ENCODE assay signal across 20 mouse cellular contexts in genomic region chr4:118410871-118411270, GRCm38 (mm10). TPM values are rescaled to one million over a fixed set of nuclear protein-coding genes. Genes with fewer than 3 reads are reported as not detected.
DNase-seq lines count a peak whose midpoint lies in the region; ATAC-seq and TF ChIP-seq lines count a peak whose summit lies in the region.
"Had no signal": no experiment of that assay in that cellular context is flagged by ENCODE, and none has a peak within 500 bp of the region (broad histone marks: within the 10 kb centered on the region; RNA-seq: fewer than 3 reads in every experiment).

No protein-coding gene starts in this region.

- WGBS in liver, adult 2 months, result 22% methylated on average over 5 of the region's 5 CpGs
- 87% methylated on average over 5 of the region's 5 CpGs for WGBS in liver, postnatal 0 days (ENCODE audit: insufficient replicate concordance)
- 81% methylated on average over 5 of the region's 5 CpGs for WGBS in bone marrow, adult 2 months
- WGBS in liver, embryonic 12.5 days (ENCODE audit: insufficient replicate concordance), result 87% methylated on average over 5 of the region's 5 CpGs
- 83% methylated on average over 5 of the region's 5 CpGs for WGBS in stomach, postnatal 0 days
- WGBS in lung, postnatal 0 days, result 80% methylated on average over 5 of the region's 5 CpGs

- no peak for TF ChIP-seq POLR2A in liver, adult 2 months (IDR thresholded peaks at IDR 0.05; ENCODE audit: extremely low read depth, insufficient read depth, low read length)
- TF ChIP-seq POLR2A in bone marrow, adult 2 months (IDR thresholded peaks at IDR 0.05; ENCODE audit: borderline replicate concordance, control insufficient read depth, low read depth, low read length), result no peak

- H3K79me2 ChIP-seq in liver, adult 2 months (ENCODE audit: control insufficient read depth, insufficient read depth, low read length), result peaks cover 14% of the 10 kb centered on the region; the same call in 1 of the 2 replicates

- H3K4me2 ChIP-seq in liver, postnatal 0 days (ENCODE audit: low read depth, low read length), result no peak overlapping the region
- H3K4me2 ChIP-seq in liver, embryonic 12.5 days, result no peak overlapping the region; the same call in 1 of the 2 replicates
- no peak overlapping the region for H3K4me2 ChIP-seq in stomach, postnatal 0 days (replicated peaks; ENCODE audit: low read depth)
- H3K4me2 ChIP-seq in lung, postnatal 0 days (replicated peaks; ENCODE audit: low read depth, low read length), result no peak overlapping the region

- H3K27me3 ChIP-seq in liver, adult 2 months (ENCODE audit: control insufficient read depth, insufficient read depth, low read length), result no peaks in the 10 kb centered on the region
- no peaks in the 10 kb centered on the region for H3K27me3 ChIP-seq in liver, postnatal 0 days (ENCODE audit: insufficient read depth, low read length)
- H3K27me3 ChIP-seq in liver, embryonic 12.5 days (replicated peaks), result no peaks in the 10 kb centered on the region
- H3K27me3 ChIP-seq in stomach, postnatal 0 days (ENCODE audit: control insufficient read depth, insufficient read depth, low read length), result no peaks in the 10 kb centered on the region
- no peaks in the 10 kb centered on the region for H3K27me3 ChIP-seq in lung, postnatal 0 days (replicated peaks; ENCODE audit: insufficient read depth, low read length)
- H3K27me3 ChIP-seq: embryonic facial prominence, embryonic 13.5 days; forebrain, embryonic 15.5 days; heart, embryonic 12.5 days had no signal

- peak; percentile 85 for DNase-seq in liver, adult 2 months (ENCODE audit: extremely low read depth, low read depth, low spot score)
- no peak for DNase-seq in liver, postnatal 0 days
- no peak for DNase-seq in stomach, postnatal 0 days (ENCODE audit: low spot score)
- no peak for DNase-seq in lung, postnatal 0 days (ENCODE audit: low spot score)
- DNase-seq in urinary bladder, postnatal 14 days (ENCODE audit: low spot score), result no peak
- DNase-seq: adrenal gland, adult 2 months; adrenal gland, postnatal 36 days; cerebellum, adult 18-20 months; cerebellum, adult 9-11 months; cerebellum, postnatal 36 days had no signal

- no peak for TF ChIP-seq CTCF in liver, adult 2 months (IDR thresholded peaks at IDR 0.05; ENCODE audit: low read depth, low read length)
- TF ChIP-seq CTCF in liver, postnatal 0 days (IDR thresholded peaks at IDR 0.05; ENCODE audit: low read depth), result no peak
- no peak for TF ChIP-seq CTCF in bone marrow, adult 2 months (IDR thresholded peaks at IDR 0.05; ENCODE audit: control insufficient read depth, insufficient read depth, low read length)
- TF ChIP-seq CTCF in stomach, postnatal 0 days (IDR thresholded peaks at IDR 0.05; ENCODE audit: low read depth), result no peak
- TF ChIP-seq CTCF in lung, postnatal 0 days (IDR thresholded peaks at IDR 0.05), result no peak

- H3K27ac ChIP-seq in liver, adult 2 months (replicated peaks; ENCODE audit: insufficient read depth, low read depth, low read length), result 0 out of 2 replicates have a peak overlapping the region, but pooled peaks have one; percentile 16
- no peak overlapping the region for H3K27ac ChIP-seq in liver, postnatal 0 days (ENCODE audit: low read depth)
- H3K27ac ChIP-seq in bone marrow, adult 2 months (ENCODE audit: control insufficient read depth, insufficient read depth, low read depth, low read length, poor library complexity), result peak overlapping the region; percentile 48; the same call in 1 of the 2 replicates
- no peak overlapping the region; the same call in 1 of the 2 replicates for H3K27ac ChIP-seq in liver, embryonic 12.5 days
- H3K27ac ChIP-seq in stomach, postnatal 0 days (replicated peaks), result no peak overlapping the region
- no peak overlapping the region for H3K27ac ChIP-seq in lung, postnatal 0 days (ENCODE audit: low read length)
- H3K27ac ChIP-seq: embryonic facial prominence, embryonic 13.5 days; forebrain, embryonic 15.5 days; hindbrain, embryonic 10.5 days; hindbrain, embryonic 14.5 days had no signal

- no peak for TF ChIP-seq EP300 in liver, postnatal 0 days (IDR thresholded peaks at IDR 0.05; ENCODE audit: low read depth)
- TF ChIP-seq EP300 in stomach, postnatal 0 days (optimal IDR thresholded peaks at IDR 0.05), result peak; percentile 40
- no peak for TF ChIP-seq EP300 in lung, postnatal 0 days (IDR thresholded peaks at IDR 0.05)

- no peaks in the 10 kb centered on the region for H3K9me3 ChIP-seq in liver, postnatal 0 days (ENCODE audit: low read length)
- H3K9me3 ChIP-seq in liver, embryonic 12.5 days (replicated peaks), result no peaks in the 10 kb centered on the region
- no peaks in the 10 kb centered on the region for H3K9me3 ChIP-seq in stomach, postnatal 0 days (ENCODE audit: control insufficient read depth, low read length)
- no peaks in the 10 kb centered on the region for H3K9me3 ChIP-seq in lung, postnatal 0 days (ENCODE audit: low read length)
- H3K9me3 ChIP-seq: embryonic facial prominence, embryonic 13.5 days; forebrain, embryonic 15.5 days; heart, embryonic 12.5 days; hindbrain, embryonic 10.5 days had no signal

- H3K36me3 ChIP-seq in liver, adult 2 months (ENCODE audit: control insufficient read depth, insufficient read depth, low read length), result peaks cover 27% of the 10 kb centered on the region
- H3K36me3 ChIP-seq in liver, postnatal 0 days (replicated peaks; ENCODE audit: insufficient read depth, low read length), result peaks cover 45% of the 10 kb centered on the region
- peaks cover 59% of the 10 kb centered on the region for H3K36me3 ChIP-seq in liver, embryonic 12.5 days
- H3K36me3 ChIP-seq in stomach, postnatal 0 days (ENCODE audit: control insufficient read depth, insufficient read depth, low read length), result peaks cover 21% of the 10 kb centered on the region
- H3K36me3 ChIP-seq in lung, postnatal 0 days (ENCODE audit: insufficient read depth, low read length), result peaks cover 33% of the 10 kb centered on the region

- no peak overlapping the region for H3K4me3 ChIP-seq in liver, adult 2 months (ENCODE audit: insufficient read depth, low read depth, low read length)
- no peak overlapping the region for H3K4me3 ChIP-seq in liver, postnatal 0 days (ENCODE audit: low read depth, low read length)
- H3K4me3 ChIP-seq in bone marrow, adult 2 months (replicated peaks; ENCODE audit: control insufficient read depth, low read depth, low read length), result peak overlapping the region; percentile 10
- peak overlapping the region; percentile 93; the same call in 1 of the 2 replicates for H3K4me3 ChIP-seq in liver, embryonic 12.5 days
- H3K4me3 ChIP-seq in stomach, postnatal 0 days (ENCODE audit: low read depth, low read length), result no peak overlapping the region
- no peak overlapping the region for H3K4me3 ChIP-seq in lung, postnatal 0 days (ENCODE audit: low read depth, low read length)

- H3K9ac ChIP-seq in liver, adult 2 months (ENCODE audit: low read depth, low read length), result no peak overlapping the region
- H3K9ac ChIP-seq in liver, postnatal 0 days (replicated peaks), result no peak overlapping the region
- no peak overlapping the region for H3K9ac ChIP-seq in liver, embryonic 12.5 days
- H3K9ac ChIP-seq in stomach, postnatal 0 days (ENCODE audit: low read length), result no peak overlapping the region
- no peak overlapping the region for H3K9ac ChIP-seq in lung, postnatal 0 days (replicated peaks; ENCODE audit: low read depth)
- H3K9ac ChIP-seq: hindbrain, embryonic 14.5 days had no signal

- H3K4me1 ChIP-seq in liver, adult 2 months (ENCODE audit: control insufficient read depth, insufficient read depth, low read length), result peaks cover 12% of the 10 kb centered on the region
- peaks cover 9% of the 10 kb centered on the region; the same call in 1 of the 2 replicates for H3K4me1 ChIP-seq in liver, postnatal 0 days (ENCODE audit: insufficient read depth)
- peaks cover 5% of the 10 kb centered on the region; the same call in 1 of the 2 replicates for H3K4me1 ChIP-seq in bone marrow, adult 2 months (ENCODE audit: control insufficient read depth, insufficient read depth, low read length)
- peaks cover 30% of the 10 kb centered on the region for H3K4me1 ChIP-seq in liver, embryonic 12.5 days
- no peaks in the 10 kb centered on the region for H3K4me1 ChIP-seq in stomach, postnatal 0 days (replicated peaks; ENCODE audit: control insufficient read depth, insufficient read depth)
- H3K4me1 ChIP-seq in lung, postnatal 0 days (ENCODE audit: insufficient read depth, low read depth, low read length), result peaks cover 10% of the 10 kb centered on the region; the same call in 1 of the 2 replicates

- ATAC-seq in liver, postnatal 0 days, result no peak
- no peak for ATAC-seq in liver, embryonic 12.5 days
- no peak for ATAC-seq in stomach, postnatal 0 days (ENCODE audit: low FRiP score, low TSS enrichment)
- no peak for ATAC-seq in lung, postnatal 0 days
- ATAC-seq: activated CD4-positive, CD25-positive, alpha-beta regulatory T cell, adult 4 months; forebrain, embryonic 15.5 days had no signal

RNA-seq across cellular contexts. Expression of gene Med8, which starts 1.7 kb away (rescaled TPM):
- total RNA-seq in liver, adult 2 months (2014; rRNA removed), result 37.0 and 40.3 TPM in 2 replicates
- polyA plus RNA-seq in liver, adult 2 months (2012; rRNA removed), result 25.5 and 31.3 TPM in 2 replicates
- polyA plus RNA-seq in liver, postnatal 0 days (2015; fragmentation: Nextera tagmentation; extraction: Ambion mirVana), result 55.2 and 59.7 TPM in 2 replicates
- 45.2 and 67.4 TPM in 2 replicates for polyA plus RNA-seq in bone marrow, adult 2 months (2011; ENCODE audit: insufficient read depth, insufficient read length, low replicate concordance, missing spikeins)
- polyA plus RNA-seq in liver, embryonic 12.5 days (2016; fragmentation: Nextera tagmentation; extraction: Ambion mirVana), result 105 and 109 TPM in 2 replicates
- polyA plus RNA-seq in stomach, postnatal 0 days (2015; fragmentation: Nextera tagmentation; extraction: Ambion mirVana), result 86.7 and 87.3 TPM in 2 replicates
- 90.5 and 95.8 TPM in 2 replicates for polyA plus RNA-seq in lung, postnatal 0 days (2015; fragmentation: Nextera tagmentation; extraction: Ambion mirVana)

RNA-seq across cellular contexts. Expression of gene Szt2, which starts 1.8 kb away (rescaled TPM):
- 3.0 and 5.2 TPM in 2 replicates for total RNA-seq in liver, adult 2 months (2014; rRNA removed)
- polyA plus RNA-seq in liver, adult 2 months (2012; rRNA removed), result 8.8 and 11.9 TPM in 2 replicates
- polyA plus RNA-seq in liver, postnatal 0 days (2015; fragmentation: Nextera tagmentation; extraction: Ambion mirVana), result 1.2 and 1.9 TPM in 2 replicates
- polyA plus RNA-seq in bone marrow, adult 2 months (2011; ENCODE audit: insufficient read depth, insufficient read length, low replicate concordance, missing spikeins), result 17.0 and 34.6 TPM in 2 replicates
- 4.8 and 4.9 TPM in 2 replicates for polyA plus RNA-seq in liver, embryonic 12.5 days (2016; fragmentation: Nextera tagmentation; extraction: Ambion mirVana)
- polyA plus RNA-seq in stomach, postnatal 0 days (2015; fragmentation: Nextera tagmentation; extraction: Ambion mirVana), result 2.1 and 2.4 TPM in 2 replicates
- 6.1 TPM in 2 replicates for polyA plus RNA-seq in lung, postnatal 0 days (2015; fragmentation: Nextera tagmentation; extraction: Ambion mirVana)

RNA-seq across cellular contexts. Expression of gene Elovl1, which starts 17.0 kb away (rescaled TPM):
- total RNA-seq in liver, adult 2 months (2014; rRNA removed), result 16.9 and 23.1 TPM in 2 replicates
- 132 and 135 TPM in 2 replicates for polyA plus RNA-seq in liver, adult 2 months (2012; rRNA removed)
- 48.4 and 51.5 TPM in 2 replicates for polyA plus RNA-seq in liver, postnatal 0 days (2015; fragmentation: Nextera tagmentation; extraction: Ambion mirVana)
- 36.1 and 99.5 TPM in 2 replicates for polyA plus RNA-seq in bone marrow, adult 2 months (2011; ENCODE audit: insufficient read depth, insufficient read length, low replicate concordance, missing spikeins)
- 117 and 127 TPM in 2 replicates for polyA plus RNA-seq in liver, embryonic 12.5 days (2016; fragmentation: Nextera tagmentation; extraction: Ambion mirVana)
- polyA plus RNA-seq in stomach, postnatal 0 days (2015; fragmentation: Nextera tagmentation; extraction: Ambion mirVana), result 366 and 374 TPM in 2 replicates
- 351 and 356 TPM in 2 replicates for polyA plus RNA-seq in lung, postnatal 0 days (2015; fragmentation: Nextera tagmentation; extraction: Ambion mirVana)

RNA-seq across cellular contexts. Expression of gene Cdc20, which starts 26.3 kb away (rescaled TPM):
- 0.46 and 5.4 TPM in 2 replicates for total RNA-seq in liver, adult 2 months (2014; rRNA removed)
- 0.59 and 0.93 TPM in 2 replicates for polyA plus RNA-seq in liver, adult 2 months (2012; rRNA removed)
- polyA plus RNA-seq in liver, postnatal 0 days (2015; fragmentation: Nextera tagmentation; extraction: Ambion mirVana), result 53.9 and 63.0 TPM in 2 replicates
- polyA plus RNA-seq in bone marrow, adult 2 months (2011; ENCODE audit: insufficient read depth, insufficient read length, low replicate concordance, missing spikeins), result 58.8 and 92.1 TPM in 2 replicates
- 240 and 250 TPM in 2 replicates for polyA plus RNA-seq in liver, embryonic 12.5 days (2016; fragmentation: Nextera tagmentation; extraction: Ambion mirVana)
- 50.0 and 67.3 TPM in 2 replicates for polyA plus RNA-seq in stomach, postnatal 0 days (2015; fragmentation: Nextera tagmentation; extraction: Ambion mirVana)
- polyA plus RNA-seq in lung, postnatal 0 days (2015; fragmentation: Nextera tagmentation; extraction: Ambion mirVana), result 16.5 and 20.2 TPM in 2 replicates

RNA-seq across cellular contexts. Expression of gene Mpl, which starts 46.4 kb away (rescaled TPM):
- total RNA-seq in liver, adult 2 months (2014; rRNA removed), result not detected in 2 replicates
- not detected in 2 replicates for polyA plus RNA-seq in liver, adult 2 months (2012; rRNA removed)
- 9.0 and 9.3 TPM in 2 replicates for polyA plus RNA-seq in liver, postnatal 0 days (2015; fragmentation: Nextera tagmentation; extraction: Ambion mirVana)
- polyA plus RNA-seq in bone marrow, adult 2 months (2011; ENCODE audit: insufficient read depth, insufficient read length, low replicate concordance, missing spikeins), result 10.3 and 13.1 TPM in 2 replicates
- polyA plus RNA-seq in liver, embryonic 12.5 days (2016; fragmentation: Nextera tagmentation; extraction: Ambion mirVana), result 17.4 and 19.4 TPM in 2 replicates
- polyA plus RNA-seq in stomach, postnatal 0 days (2015; fragmentation: Nextera tagmentation; extraction: Ambion mirVana), result 0.05 and 0.06 TPM in 2 replicates
- 1.1 TPM in 2 replicates for polyA plus RNA-seq in lung, postnatal 0 days (2015; fragmentation: Nextera tagmentation; extraction: Ambion mirVana)
- total RNA-seq: gastrocnemius, adult 8-10 months had no signal
- polyA plus RNA-seq: activated CD4-positive, CD25-positive, alpha-beta regulatory T cell, adult 4 months; adrenal gland, adult 2 months; C2C12 had no signal

Comparison
In these comparisons a context has a peak if more than half of its experiments do, and no peak if none do; other contexts are left out.
1. H3K27ac ChIP-seq: peak in liver, adult 2 months (single experiment) and bone marrow, adult 2 months (single experiment); none in liver, postnatal 0 days (single experiment), liver, embryonic 12.5 days (single experiment), stomach, postnatal 0 days (single experiment) and lung, postnatal 0 days (single experiment).
2. H3K4me3 ChIP-seq: peak in bone marrow, adult 2 months (single experiment) and liver, embryonic 12.5 days (single experiment); none in liver, adult 2 months (single experiment), liver, postnatal 0 days (single experiment), stomach, postnatal 0 days (single experiment) and lung, postnatal 0 days (single experiment).